Mouse (Mus musculus): ENCODE data around the gene Disc1. TPM values are rescaled to one million over a fixed set of nuclear protein-coding genes. Genes with fewer than 3 reads are reported as not detected.

Disc1 gene
- polyA plus RNA-seq, 1 experiment from 2014 or later: 2.3 TPM

DNA sequence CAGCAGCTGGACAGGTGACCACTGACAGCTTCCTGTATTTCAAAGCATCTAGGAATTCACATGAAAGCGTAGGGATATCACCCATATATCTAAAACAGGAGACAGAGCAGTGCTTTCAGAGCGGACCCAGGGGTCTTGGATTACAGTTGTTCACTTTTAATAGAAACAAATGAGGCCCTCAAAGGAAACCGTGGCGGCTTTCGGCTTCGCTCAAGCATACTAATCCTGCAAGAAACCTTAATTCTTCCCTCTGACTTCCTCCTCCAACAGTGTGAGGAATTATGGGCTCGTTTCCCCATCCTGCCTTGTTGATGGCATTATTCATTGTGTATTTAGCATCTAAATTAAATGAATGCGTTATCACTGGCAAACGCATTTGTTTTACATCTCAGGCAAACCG is 252.7 kb downstream of the Disc1 start:
- peaks cover 24% of the 10 kb centered on the region for H3K4me1 ChIP-seq
- H3K9ac ChIP-seq (replicated peaks): no peak overlapping the region
- H3K9me3 ChIP-seq: peaks cover 8% of the 10 kb centered on the region; the same call in 1 of the 2 replicates
- H3K36me3 ChIP-seq: no peaks in the 10 kb centered on the region
- no peak overlapping the region for H3K4me3 ChIP-seq
- no peak overlapping the region for H3K4me2 ChIP-seq (replicated peaks)
- WGBS: 51% methylated on average over 10 of the region's 10 CpGs
- no peak overlapping the region for H3K27ac ChIP-seq (replicated peaks)
- no peak for ATAC-seq (ENCODE audit: low FRiP score, low read depth)
- peaks cover 49% of the 10 kb centered on the region for H3K27me3 ChIP-seq

DNA sequence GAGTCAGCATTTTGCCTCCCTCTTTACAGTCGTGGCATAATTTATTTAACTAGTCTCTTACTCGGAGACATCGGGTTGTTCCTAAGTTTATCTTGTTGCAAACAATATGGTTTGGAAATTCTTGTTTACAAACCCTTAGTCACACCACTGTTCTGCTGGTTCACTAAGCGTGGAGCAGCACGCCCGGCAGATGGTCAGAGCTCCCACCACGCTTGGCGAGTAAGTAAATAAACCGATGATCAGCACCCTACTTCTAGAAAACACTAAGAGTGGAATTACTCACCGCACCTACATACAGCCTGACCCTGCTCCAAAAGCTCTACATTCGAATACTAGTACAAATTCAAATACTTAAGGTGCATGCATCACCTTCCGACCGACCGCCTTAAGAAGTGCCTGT is 256.0 kb downstream of the Disc1 start:
- 84% methylated on average over 14 of the region's 14 CpGs for WGBS
- H3K4me1 ChIP-seq: peaks cover 29% of the 10 kb centered on the region
- ATAC-seq (ENCODE audit: low FRiP score, low read depth): no peak

More for the DNA sequence above, 256.0 kb downstream of the Disc1 start:
- H3K36me3 ChIP-seq: no peaks in the 10 kb centered on the region
- no peak overlapping the region for H3K27ac ChIP-seq (replicated peaks)
- peaks cover 2% of the 10 kb centered on the region; the same call in 1 of the 2 replicates for H3K9me3 ChIP-seq
- H3K27me3 ChIP-seq: peaks cover 45% of the 10 kb centered on the region
- H3K9ac ChIP-seq (replicated peaks): no peak overlapping the region
- H3K4me3 ChIP-seq: no peak overlapping the region
- H3K4me2 ChIP-seq (replicated peaks): no peak overlapping the region

Small RNAs within 50 kb of the gene (microRNA-seq; reads per million reads assigned to microRNA genes)
- not detected for gene Gm22197

Other genes with a start within 250 kb of the Disc1 start
- gene Gnpat, start 191.2 kb upstream of the Disc1 start, polyA plus RNA-seq (2016; fragmentation: Nextera tagmentation; extraction: Ambion mirVana): 126 and 130 TPM in 2 replicates
- gene 2810004N23Rik, start 191.1 kb upstream of the Disc1 start, polyA plus RNA-seq (2016; fragmentation: Nextera tagmentation; extraction: Ambion mirVana): 45.4 and 47.4 TPM in 2 replicates
- gene Exoc8, start 156.5 kb upstream of the Disc1 start, polyA plus RNA-seq (2016; fragmentation: Nextera tagmentation; extraction: Ambion mirVana): 15.4 and 18.1 TPM in 2 replicates
- 17.4 and 17.8 TPM in 2 replicates for gene Sprtn, start 156.3 kb upstream of the Disc1 start, polyA plus RNA-seq (2016; fragmentation: Nextera tagmentation; extraction: Ambion mirVana)
- 17.3 and 17.8 TPM in 2 replicates for gene Egln1, start 104.9 kb upstream of the Disc1 start, polyA plus RNA-seq (2016; fragmentation: Nextera tagmentation; extraction: Ambion mirVana)
- gene Tsnax, start 41.2 kb upstream of the Disc1 start, polyA plus RNA-seq (2016; fragmentation: Nextera tagmentation; extraction: Ambion mirVana): 146 and 154 TPM in 2 replicates